Mouse (Mus musculus) embryonic fibroblast, embryonic 13.5 days (primary cell): ENCODE data around the gene Cpne5.

ENCODE experiments used
- CTCF ChIP-seq: IDR thresholded peaks from 2 replicates; pipeline ENCODE4 v1.5.1; 2011; ENCODE audit warnings: mild to moderate bottlenecking, control low read depth, low read length, moderate library complexity, borderline replicate concordance; ENCODE audit not compliant: insufficient read depth
- POLR2A ChIP-seq: IDR thresholded peaks from 2 replicates; pipeline ENCODE4 v1.6.1; 2011; ENCODE audit warnings: low read depth, mild to moderate bottlenecking, control low read depth, low read length, moderate library complexity

- TF ChIP-seq POLR2A (no peak), CTCF (no peak)
These were observed 101.7 kb downstream of the Cpne5 start for GRCm38 (mm10) chr17:29136236-29136635.
